Mouse (Mus musculus) retina, adult 2 months (tissue): ENCODE measurements at regions not wholly inside any gene's neighbourhood (a gene's known extent, or its start where the extent isn't known, plus 50 kb on each side); places are given as distances from the start of the nearest gene placed in this dataset.

ENCODE experiments used
- DNase-seq: peaks from one replicate; pipeline ENCODE4 v3.0.0-alpha.2; 2012; ENCODE audit warnings: low read depth, low spot score

DNA sequence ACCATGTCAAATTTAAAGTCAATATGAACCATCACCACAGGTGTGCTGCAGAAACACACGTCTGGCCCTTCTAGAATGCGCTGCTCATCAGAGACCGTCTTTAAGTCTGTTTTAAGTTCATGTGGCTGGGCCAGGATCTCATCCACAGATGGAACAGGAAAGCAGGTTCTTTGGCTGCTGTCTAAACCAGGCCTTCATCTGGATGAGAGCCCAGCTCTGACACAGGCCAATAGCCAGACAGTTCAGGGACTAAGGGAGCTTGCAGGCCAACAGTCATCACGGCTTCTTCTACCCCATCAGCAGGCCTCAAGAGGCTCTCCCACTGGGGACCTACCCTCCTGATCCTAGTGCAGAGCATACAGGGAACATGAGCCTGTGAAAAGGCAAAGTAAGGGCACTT, 185.4 kb upstream of the Eci2 start:
- no peak for DNase-seq

DNA sequence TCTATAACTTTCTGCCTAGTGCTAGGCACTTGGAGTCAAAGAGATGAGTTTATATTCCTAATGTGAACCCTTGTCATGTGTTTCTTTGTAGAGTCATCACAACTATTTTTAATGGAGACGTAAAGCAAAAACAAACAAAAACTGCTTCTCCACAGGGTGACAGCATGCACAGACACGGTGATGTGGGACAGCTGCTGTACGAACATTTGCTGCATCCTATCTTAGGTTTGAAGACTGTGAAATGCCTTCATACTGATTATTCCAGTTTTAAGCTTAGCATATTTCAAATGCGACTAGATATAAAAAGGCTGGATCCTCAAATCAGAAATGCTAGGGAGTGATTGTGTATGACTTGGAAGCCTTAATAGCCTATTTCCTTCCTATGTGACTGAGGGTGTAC, 187.3 kb upstream of the Eci2 start:
- DNase-seq, result no peak

DNA sequence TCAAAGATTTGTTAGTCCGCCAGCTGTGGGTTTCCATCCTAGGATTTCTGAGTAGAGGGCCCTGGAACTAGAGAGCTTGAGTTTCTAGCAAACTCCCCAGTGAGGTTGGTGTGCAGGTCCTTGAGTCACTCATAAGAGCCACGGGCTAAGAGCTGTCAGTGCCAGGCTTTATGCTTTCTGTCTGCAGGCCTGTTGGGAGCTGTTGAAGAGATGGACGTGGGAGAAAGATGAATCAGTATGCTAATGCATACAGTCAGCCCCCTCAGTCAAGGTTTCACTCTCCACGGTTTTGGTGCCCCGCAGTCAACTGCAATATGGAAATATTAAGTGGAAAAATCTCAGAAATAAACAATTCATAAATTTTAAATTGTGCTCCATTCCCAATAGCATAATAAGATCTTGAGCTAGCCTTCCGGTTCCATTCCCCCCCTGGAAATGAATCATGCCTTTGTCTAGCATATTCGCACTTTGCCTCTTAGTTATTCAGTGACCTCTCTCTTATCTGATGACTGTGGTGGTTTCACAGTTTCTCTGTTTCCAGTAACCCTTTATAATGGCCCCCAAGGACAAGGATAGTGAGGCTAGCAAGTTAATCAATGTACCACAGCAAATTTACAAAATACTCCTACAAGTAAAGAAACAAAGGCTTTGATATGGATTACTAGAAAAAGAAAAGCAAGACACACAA, 199.4 kb upstream of the Eci2 start:
- no peak for DNase-seq

DNA sequence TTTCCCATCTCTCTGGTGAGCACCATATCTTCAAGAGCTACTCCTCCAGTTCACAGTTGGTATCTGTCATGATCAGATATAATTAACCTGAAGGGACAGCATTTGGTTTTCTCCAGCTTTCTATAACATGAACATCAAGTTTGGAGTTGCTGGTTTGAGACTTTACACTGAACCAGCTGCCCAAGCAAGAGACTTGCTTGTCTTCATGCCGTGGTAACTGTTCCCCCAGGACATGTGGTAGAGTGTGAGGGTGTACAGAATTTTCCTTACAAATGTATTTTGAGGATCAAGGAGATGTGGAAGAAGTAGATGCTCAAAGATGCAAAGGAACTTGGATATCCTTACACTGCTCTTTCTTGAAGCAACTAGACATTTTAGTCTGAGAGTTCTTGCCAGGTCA, 200.0 kb upstream of the Eci2 start:
- DNase-seq, result no peak

DNA sequence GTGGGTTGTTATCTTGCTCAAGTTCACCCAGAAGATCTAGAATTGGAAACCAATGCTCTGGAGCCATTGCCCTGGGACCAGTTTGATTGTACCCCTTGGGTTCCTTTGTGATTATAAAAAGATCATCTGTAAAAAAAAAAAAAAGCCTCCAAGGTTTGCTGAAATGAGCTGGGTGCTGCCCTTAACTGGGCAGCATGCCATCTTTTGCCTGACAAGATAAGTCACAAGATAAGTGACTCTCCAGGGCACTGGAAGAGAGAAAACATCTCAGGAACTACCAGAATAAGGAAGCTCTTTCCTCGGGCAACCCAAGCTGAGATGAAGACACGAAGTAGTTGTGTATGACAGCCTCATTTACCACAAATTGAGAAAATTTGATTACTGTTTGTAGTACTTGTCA, 202.7 kb upstream of the Eci2 start:
- no peak for DNase-seq

DNA sequence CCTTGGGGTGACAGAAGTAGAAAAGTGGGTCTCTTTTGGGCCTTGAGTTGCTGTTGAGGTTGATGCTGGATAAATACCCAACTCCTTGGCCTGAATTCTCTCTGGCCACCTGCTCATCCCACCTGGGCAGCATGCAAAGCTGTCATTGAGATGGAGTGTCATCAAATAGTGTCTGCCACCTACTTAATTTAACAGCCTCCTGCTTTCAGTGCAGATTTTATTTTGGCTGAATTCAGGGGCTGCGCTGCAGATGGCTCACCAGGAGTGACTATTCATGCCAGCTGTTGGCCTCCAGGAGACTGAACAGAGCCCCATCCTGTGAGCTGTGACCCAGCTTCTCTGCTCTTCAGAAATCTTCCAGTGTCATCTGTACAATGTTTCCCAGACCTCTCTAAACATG, 206.7 kb upstream of the Eci2 start:
- no peak for DNase-seq

DNA sequence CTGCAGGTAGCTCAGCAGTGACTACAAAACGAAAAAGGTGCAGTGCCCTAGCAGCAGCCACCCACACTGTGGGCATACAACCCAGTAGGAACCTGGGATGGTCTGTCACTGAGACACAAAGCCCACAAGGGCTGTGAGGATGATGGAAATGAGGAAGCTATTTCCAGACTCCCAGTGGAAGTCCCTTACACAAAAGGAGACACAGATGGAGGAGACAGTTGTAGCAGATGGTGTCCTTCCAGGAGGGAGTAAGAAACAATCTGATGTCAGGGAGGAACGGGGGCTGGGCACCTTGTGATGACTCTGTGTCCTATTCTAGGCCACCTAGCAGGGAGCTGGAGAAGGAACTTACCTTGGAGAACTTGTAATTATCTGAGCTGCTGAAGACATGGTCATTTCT, 214.5 kb upstream of the Eci2 start:
- no peak for DNase-seq

DNA sequence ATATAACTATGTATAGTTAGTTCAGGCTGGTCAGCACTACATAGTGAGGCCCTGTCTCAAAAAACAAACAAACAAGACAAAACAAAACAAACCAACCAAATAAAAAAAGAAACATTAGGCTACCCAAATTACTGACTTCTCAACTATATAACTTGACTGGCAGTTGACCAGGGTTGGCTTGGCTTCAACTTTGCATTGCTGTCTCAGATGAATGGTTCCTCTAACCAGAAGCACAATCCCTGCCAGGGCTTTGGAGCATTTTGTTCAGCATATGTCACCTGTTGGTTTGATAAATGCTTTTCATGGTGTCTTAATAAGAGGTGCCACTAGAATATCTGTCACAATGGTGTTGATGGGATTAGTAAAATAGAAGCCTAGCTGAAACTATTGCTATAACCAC, 217.1 kb upstream of the Eci2 start:
- DNase-seq, result no peak

DNA sequence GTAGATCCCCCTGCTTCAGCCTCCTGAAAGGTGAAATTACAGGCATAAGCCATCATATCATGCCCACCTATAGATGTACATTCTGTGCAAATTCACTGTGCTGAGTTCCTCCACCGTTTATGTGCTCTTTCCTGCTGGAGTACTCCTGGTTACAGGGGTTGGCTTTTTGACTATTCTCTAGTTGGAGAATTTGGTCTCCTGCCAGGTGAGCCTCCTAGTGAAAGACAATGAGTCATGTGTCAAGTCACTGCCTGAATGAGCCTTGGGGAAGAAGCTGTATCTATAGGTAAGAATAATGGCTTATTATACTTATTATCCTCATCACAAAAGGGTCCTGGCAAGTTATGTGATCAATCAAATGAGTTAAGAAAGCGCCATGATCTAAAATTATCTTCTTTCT, 230.5 kb upstream of the Eci2 start:
- DNase-seq, result no peak

DNA sequence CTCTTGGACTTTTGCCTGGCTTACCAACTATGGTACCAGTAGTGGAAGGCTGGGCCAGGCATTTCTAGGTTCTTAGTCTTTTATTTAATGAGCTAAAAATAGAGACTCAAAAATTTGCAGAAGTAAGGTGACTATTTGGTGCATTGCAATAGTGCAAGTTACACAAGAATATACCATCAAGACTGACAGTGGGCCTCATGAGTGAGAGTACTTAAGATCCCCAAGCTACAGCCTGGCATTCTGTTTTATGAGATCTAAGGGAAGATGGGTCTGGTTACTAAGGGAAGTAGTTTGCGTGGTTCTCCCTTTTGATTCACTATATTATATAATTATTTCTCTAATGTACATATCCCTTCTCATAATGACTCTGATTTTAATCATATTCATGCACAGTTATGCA, 231.8 kb upstream of the Eci2 start:
- no peak for DNase-seq

DNA sequence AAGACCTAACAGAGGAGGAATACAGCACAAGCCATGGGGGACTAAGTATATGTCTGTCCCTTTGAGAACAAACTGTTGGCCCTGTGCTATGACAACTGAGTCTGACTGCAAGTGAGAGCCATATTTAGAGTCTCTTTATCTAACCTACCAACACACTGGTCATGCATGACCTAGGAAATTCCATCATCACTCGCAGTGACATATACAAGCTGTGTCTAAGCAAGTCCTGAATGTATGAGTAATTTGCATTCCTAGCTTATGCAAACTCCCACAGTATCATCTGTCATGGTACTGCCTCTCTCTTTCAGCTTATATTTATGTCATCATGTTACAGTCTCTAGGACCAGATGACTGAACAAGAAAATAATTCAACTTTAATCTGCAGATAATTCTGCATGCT, 257.1 kb upstream of the Eci2 start:
- DNase-seq, result no peak

DNA sequence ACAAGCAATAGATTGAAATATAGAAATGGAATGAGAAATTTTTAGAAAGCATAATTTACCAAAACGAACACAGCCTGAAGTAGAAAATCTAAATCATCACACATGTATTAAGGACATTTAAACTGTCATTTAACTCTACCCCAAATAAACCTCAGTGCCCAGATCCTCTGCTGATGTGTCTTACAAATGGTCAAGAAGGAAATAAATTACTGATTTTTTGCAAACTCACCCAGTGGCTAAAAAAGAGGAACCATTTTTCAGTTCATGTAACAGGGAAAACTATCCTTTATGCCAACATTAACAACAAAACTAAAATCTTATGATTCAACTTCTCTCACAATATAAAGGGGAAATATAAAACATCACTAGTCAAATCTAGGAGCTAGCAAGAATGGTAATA, 275.2 kb upstream of the Eci2 start:
- DNase-seq, result no peak

DNA sequence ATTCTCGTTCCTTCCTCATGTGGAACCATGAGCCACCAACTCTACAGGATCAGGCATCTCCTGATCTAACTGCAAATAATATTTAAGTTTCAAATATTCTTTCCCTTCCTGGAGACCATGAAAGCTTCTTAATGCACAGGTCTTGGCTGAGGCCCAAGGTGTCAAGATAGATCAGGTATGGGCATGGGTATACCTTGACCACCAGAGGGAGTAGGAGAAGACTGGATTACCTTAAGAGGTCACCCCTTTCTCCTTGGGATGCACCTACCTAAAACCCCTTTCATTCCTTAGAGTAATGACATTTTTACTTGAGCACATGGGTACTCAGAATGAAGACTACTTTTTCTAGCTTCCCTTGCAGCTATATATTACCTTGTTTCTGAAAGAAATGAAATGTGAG, 289.9 kb upstream of the Eci2 start:
- DNase-seq, result no peak

DNA sequence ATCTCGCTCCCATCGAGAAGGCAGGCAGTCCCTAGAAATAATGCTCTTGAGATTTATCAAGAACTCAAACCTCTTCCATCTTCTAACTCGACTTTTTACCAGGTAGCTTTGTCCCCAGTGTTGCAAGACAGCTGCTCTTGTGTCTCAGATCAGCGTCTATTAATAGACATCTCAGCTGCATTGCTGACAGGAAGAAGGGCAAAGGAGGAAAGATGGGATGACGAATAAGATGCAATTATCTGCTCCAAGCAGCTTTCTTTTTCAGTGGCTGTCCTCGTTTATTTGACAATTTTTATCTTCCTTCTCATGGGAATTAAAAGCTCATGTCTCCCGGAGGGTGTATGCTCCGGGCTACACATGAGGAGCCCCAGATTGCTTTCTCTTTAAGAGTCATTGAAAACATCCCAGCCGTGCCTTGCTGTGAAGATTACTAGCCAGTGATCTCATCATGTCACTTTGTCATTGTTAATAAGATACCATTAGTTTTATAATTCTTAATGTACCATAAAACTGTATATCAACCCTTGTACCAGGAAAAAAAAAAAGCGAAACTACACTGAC, 299.9 kb upstream of the Eci2 start:
- no peak for DNase-seq

DNA sequence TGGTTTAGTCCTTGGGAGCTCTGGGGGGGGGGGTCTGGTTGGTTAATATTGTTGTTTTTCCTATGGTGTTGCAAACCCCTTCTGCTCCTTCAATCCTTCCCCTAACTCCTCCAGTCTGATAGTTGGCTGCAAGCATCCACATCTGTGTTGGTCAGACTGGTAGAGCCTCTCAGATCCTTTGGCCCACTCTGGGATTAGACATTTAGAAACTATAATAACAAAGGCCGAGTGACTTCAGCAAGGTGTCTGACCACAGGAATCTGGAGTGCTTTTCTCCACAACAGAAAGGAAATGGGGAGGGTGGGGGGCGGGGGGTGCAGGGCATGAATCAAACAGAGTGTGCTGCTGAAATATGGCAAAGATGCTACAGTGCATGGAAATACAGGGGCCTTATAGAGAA, 301.4 kb upstream of the Eci2 start:
- no peak for DNase-seq

DNA sequence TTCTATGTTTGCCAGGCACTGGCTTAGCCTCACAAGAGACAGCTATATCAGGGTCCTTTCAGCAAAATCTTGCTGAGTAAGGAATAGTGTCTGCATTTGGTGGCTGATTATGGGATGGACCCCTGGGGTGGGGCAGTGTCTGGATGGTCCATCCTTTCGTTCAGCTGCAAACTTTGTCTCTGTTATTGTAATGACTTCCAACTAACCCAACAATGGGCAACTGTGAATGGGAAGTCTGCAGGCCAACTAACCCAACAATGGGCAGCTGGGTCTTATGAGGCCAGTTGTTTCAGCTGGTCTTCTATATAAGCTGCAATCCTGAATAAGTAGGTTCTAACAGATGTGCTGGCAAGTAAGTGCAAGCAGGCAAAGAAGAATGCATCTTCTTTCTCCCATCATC, 304.0 kb upstream of the Eci2 start:
- DNase-seq, result no peak

DNA sequence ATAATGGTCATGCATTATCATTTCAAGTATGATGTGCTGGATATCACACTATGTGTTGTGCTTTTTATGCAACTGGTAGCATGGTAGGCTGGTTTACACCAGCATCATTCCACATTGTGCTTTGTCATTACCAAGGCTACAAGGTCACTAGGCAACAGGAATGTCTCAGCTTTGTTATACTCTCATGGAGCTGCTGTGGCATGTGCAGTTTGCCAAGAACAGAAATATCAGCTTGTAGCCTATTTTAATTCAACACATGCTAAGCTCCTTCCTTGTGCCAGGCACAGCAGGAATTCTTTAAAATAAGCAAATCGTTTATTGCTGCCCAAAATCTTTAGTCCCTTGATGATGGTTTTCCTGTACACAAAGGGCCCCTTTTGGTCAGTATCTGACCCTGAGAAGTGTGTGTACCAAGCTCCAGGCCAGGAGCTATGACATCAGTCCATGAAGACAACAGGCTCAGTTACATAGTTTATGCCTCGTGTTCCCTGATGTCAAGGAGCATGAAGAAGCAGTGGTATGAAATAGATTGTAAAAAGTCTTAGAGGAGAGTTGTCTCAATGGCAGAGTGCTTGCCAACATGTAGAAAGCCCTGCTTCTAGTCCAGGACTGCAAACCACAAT, 314.0 kb upstream of the Cdyl start:
- DNase-seq, result no peak

DNA sequence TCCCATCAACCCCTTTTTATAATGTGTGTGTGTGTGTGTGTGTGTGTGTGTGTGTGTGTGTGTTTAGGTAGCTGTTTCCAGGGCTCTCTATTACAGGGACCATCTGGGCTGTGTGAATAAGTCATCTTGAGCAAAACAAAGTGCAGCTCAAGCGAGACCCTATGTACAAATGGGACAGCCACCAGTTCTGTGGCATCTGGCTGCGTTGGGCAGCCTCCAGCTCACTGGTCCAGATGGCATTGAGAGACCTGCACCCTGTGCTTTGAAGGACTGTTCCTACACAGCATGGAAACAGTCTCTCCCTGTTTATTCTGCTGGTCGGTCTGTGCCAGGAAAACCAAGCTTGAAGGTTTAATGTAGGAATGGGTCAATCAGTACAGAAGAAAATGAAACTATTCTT, 311.4 kb upstream of the Cdyl start:
- DNase-seq, result no peak

DNA sequence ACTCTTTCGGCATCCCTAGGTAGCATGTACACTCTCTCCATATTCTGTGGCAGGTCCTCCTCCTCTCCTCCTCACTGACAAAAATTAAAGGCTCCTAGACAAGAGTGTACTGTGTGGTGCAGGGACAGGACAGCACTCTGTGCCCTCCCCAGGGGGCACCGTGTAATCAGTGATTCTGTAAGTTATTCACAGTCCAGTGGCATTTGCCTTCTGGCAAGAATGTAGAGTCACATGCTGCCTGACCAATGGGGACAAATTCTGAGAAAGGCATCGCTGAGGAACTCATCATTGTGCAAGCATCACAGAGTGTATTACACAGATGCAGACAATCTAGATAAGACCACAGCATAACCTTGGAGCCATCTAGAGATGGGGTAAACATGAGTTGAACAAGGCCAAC, 300.3 kb upstream of the Cdyl start:
- DNase-seq, result no peak

DNA sequence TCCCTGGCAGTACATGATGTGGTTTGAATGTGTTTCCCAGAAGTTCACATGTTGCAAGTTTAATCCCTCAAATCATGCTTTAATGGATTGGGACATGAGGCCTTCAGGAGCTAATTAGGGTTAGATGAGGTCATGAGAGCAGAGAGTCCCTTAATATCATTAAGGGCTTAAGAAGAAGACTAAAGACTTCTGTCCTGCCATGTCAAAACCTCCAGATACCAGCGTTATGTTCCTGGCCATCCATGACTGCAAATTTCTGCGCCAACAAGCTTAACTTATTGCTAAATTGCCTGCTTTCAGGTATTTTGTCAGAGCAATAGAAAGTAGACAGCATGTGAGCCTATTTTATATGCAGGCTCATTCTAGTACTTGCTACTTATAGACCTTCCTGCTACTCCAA, 282.1 kb upstream of the Cdyl start:
- DNase-seq, result no peak

DNA sequence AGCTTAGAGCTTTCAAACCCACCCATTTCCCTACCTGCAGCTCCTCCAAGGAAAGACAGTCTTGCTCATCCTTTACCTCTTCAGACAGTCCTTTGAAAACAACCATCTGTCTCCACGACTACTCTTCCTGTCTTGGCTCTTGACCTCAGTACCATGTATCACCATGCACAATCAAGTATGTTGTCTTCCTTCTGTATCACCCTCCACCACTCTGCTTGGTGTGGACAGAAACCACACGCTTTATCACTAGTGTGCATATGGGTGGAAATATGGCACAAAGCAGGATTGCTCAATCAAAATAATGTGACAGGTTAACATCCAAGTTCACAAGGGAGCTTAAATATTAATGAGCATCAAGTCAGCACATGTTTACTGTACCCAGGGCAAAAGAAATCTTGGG, 280.1 kb upstream of the Cdyl start:
- DNase-seq, result no peak

DNA sequence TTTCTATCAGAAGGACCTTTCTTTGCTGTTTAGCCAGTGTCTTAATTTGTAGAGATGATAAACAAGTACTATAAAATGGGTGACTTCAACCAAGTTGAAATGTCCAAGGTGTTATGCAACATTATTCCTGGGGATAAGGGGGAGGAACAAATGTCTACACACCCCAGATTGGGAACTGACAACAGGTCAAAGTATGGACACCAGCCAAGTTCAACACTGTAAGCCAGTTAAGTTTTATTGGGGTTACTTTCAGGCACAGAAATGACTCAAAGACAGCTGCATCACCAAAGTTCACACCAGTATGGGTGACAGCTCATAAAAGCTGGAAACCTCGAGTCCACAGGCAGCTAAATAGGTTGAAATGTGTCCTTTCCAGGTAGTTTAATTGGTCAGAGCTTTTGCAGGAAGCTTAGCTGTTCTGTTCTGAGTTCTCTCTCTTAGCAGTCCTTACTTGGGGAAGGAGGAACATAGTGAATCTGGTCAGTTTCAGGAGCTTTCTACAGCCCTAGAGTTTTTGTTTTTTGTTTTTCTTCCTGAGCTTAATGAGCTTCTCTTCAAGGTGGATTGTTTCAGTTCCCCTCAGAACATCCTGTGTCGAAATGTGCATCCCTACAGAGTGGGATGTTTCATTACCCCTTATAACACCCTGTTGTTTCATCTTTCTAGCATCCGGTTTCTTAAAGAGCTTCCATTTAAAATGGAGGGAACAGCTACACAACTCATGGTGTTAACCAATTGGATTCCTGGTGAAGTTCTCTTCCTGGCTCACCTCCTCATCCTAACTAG, 279.2 kb upstream of the Cdyl start:
- DNase-seq, result no peak

DNA sequence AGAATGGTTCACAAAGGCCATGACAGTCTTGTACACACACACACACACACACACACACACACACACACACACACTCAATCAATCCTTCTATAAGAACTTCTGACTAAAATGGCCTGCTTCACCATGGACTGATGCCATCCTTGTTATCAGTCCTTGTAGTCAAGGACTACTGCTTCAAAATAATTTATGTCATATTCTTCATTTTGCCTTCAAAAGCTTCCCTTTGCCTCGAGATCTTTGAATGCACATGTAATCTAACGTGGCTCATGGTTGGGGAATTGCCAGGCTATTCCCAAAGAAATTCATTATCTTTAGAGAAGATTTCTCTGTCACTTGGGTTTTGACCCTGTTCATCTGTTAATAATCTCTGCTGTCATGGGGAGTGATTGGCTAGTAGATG, 278.0 kb upstream of the Cdyl start:
- DNase-seq, result no peak
